Comparison of ENCODE assay signal across 20 mouse cellular contexts in genomic region chr13:54681291-54681690, GRCm38 (mm10). TPM values are rescaled to one million over a fixed set of nuclear protein-coding genes. Genes with fewer than 3 reads are reported as not detected.
DNase-seq lines count a peak whose midpoint lies in the region; ATAC-seq lines count a peak whose summit lies in the region.
"Had no signal": no experiment of that assay in that cellular context is flagged by ENCODE, and none has a peak within 500 bp of the region (broad histone marks: within the 10 kb centered on the region; RNA-seq: fewer than 3 reads in every experiment).

No protein-coding gene starts in this region.

- H3K27me3 ChIP-seq in heart, embryonic 11.5 days (ENCODE audit: control insufficient read depth, insufficient read depth, low read length), result no peaks in the 10 kb centered on the region
- no peaks in the 10 kb centered on the region for H3K27me3 ChIP-seq in embryonic facial prominence, embryonic 10.5 days (replicated peaks; ENCODE audit: low read depth, poor library complexity, severe bottlenecking)
- no peaks in the 10 kb centered on the region for H3K27me3 ChIP-seq in liver, embryonic 12.5 days (replicated peaks)
- H3K27me3 ChIP-seq: limb, embryonic 12.5 days had no signal

- H3K36me3 ChIP-seq in heart, embryonic 11.5 days (ENCODE audit: control insufficient read depth, insufficient read depth, low read length), result peaks cover 39% of the 10 kb centered on the region
- peaks cover 83% of the 10 kb centered on the region for H3K36me3 ChIP-seq in embryonic facial prominence, embryonic 10.5 days (replicated peaks)
- peaks cover 72% of the 10 kb centered on the region for H3K36me3 ChIP-seq in liver, embryonic 12.5 days

- H3K4me2 ChIP-seq in heart, embryonic 11.5 days, result peak overlapping the region; percentile 27
- peak overlapping the region; percentile 69 for H3K4me2 ChIP-seq in liver, embryonic 12.5 days
- H3K4me2 ChIP-seq: limb, embryonic 12.5 days; lung, embryonic 14.5 days; midbrain, embryonic 11.5 days had no signal

- H3K4me1 ChIP-seq in heart, embryonic 11.5 days (ENCODE audit: control insufficient read depth, insufficient read depth, low read length), result peaks cover 25% of the 10 kb centered on the region
- peaks cover 25% of the 10 kb centered on the region for H3K4me1 ChIP-seq in embryonic facial prominence, embryonic 10.5 days
- H3K4me1 ChIP-seq in liver, embryonic 12.5 days, result peaks cover 67% of the 10 kb centered on the region

- H3K9me3 ChIP-seq in heart, embryonic 11.5 days (replicated peaks; ENCODE audit: control insufficient read depth, low read length), result no peaks in the 10 kb centered on the region
- no peaks in the 10 kb centered on the region for H3K9me3 ChIP-seq in embryonic facial prominence, embryonic 10.5 days
- H3K9me3 ChIP-seq in liver, embryonic 12.5 days (replicated peaks), result no peaks in the 10 kb centered on the region
- H3K9me3 ChIP-seq: limb, embryonic 12.5 days had no signal

- no peak for ATAC-seq in heart, embryonic 11.5 days (replicated peaks; ENCODE audit: insufficient number of reproducible peaks, low FRiP score, low TSS enrichment)
- ATAC-seq in liver, embryonic 12.5 days, result no peak
- peak; percentile 2; the same call in 1 of the 2 replicates for ATAC-seq in megakaryocyte-erythroid progenitor cell, adult 5-6 weeks (replicated peaks; ENCODE audit: low FRiP score, low TSS enrichment, poor library complexity, severe bottlenecking)

- no peak overlapping the region for H3K4me3 ChIP-seq in heart, embryonic 11.5 days (ENCODE audit: low read depth, low read length)
- no peak overlapping the region for H3K4me3 ChIP-seq in embryonic facial prominence, embryonic 10.5 days
- H3K4me3 ChIP-seq in liver, embryonic 12.5 days, result peak overlapping the region; percentile 45
- H3K4me3 ChIP-seq: left cerebral cortex, adult 2 months; limb, embryonic 12.5 days had no signal

- H3K9ac ChIP-seq in heart, embryonic 11.5 days (ENCODE audit: low read depth, low read length), result no peak overlapping the region
- H3K9ac ChIP-seq in liver, embryonic 12.5 days, result peak overlapping the region; percentile 66
- H3K9ac ChIP-seq: limb, embryonic 12.5 days; lung, embryonic 14.5 days had no signal

- peak overlapping the region; percentile 70 for H3K27ac ChIP-seq in heart, embryonic 11.5 days (ENCODE audit: low read depth, low read length)
- peak overlapping the region; percentile 27; the same call in 1 of the 2 replicates for H3K27ac ChIP-seq in embryonic facial prominence, embryonic 10.5 days (replicated peaks)
- H3K27ac ChIP-seq in liver, embryonic 12.5 days, result peak overlapping the region; percentile 93
- H3K27ac ChIP-seq: left cerebral cortex, adult 2 months; limb, embryonic 12.5 days had no signal

- DNase-seq in heart, adult 11 months, result no peak
- DNase-seq in embryonic facial prominence, embryonic 10.5 days (ENCODE audit: low spot score), result no peak
- DNase-seq in layer of hippocampus, adult 11-12 months (ENCODE audit: low spot score), result no peak
- no peak for DNase-seq in embryo, embryonic 10.5 days (ENCODE audit: low spot score)
- DNase-seq: cerebellum, adult 8-10 months; gastrocnemius, postnatal 10 days; heart, adult 18-20 months; kidney, adult 2 months; kidney, postnatal 14 days; lung, embryonic 14.5 days; lung, postnatal 36 days; right cerebral cortex, adult 18-20 months had no signal

- 76% methylated on average over 8 of the region's 8 CpGs for WGBS in heart, embryonic 11.5 days (ENCODE audit: insufficient replicate concordance)
- WGBS in embryonic facial prominence, embryonic 10.5 days, result 90% methylated on average over 8 of the region's 8 CpGs
- WGBS in liver, embryonic 12.5 days (ENCODE audit: insufficient replicate concordance), result 39% methylated on average over 8 of the region's 8 CpGs

RNA-seq across cellular contexts. Expression of gene Rnf44, which starts 12.4 kb away (rescaled TPM):
- polyA plus RNA-seq in heart, embryonic 11.5 days (2014; fragmentation: Nextera tagmentation; extraction: Ambion mirVana), result 70.7 and 75.8 TPM in 2 replicates
- polyA plus RNA-seq in embryonic facial prominence, embryonic 10.5 days (2016; fragmentation: Nextera tagmentation; extraction: Ambion mirVana), result 87.6 and 105 TPM in 2 replicates
- polyA plus RNA-seq in liver, embryonic 12.5 days (2016; fragmentation: Nextera tagmentation; extraction: Ambion mirVana), result 36.8 and 38.4 TPM in 2 replicates
- 92.1 and 118 TPM in 2 replicates for total RNA-seq in megakaryocyte-erythroid progenitor cell, adult 5-6 weeks (2014; fragmentation: Nextera tagmentation)
- 12.7 and 17.9 TPM in 2 replicates for total RNA-seq in megakaryocyte-erythroid progenitor cell, adult 5-6 weeks (2017)

RNA-seq across cellular contexts. Expression of gene Cdhr2, which starts 20.0 kb away (rescaled TPM):
- 0.04 and 0.24 TPM in 2 replicates for polyA plus RNA-seq in heart, embryonic 11.5 days (2014; fragmentation: Nextera tagmentation; extraction: Ambion mirVana)
- polyA plus RNA-seq in embryonic facial prominence, embryonic 10.5 days (2016; fragmentation: Nextera tagmentation; extraction: Ambion mirVana), result 0.05 and 0.15 TPM in 2 replicates
- polyA plus RNA-seq in liver, embryonic 12.5 days (2016; fragmentation: Nextera tagmentation; extraction: Ambion mirVana), result 7.7 and 9.9 TPM in 2 replicates
- not detected in 2 replicates for total RNA-seq in megakaryocyte-erythroid progenitor cell, adult 5-6 weeks (2014; fragmentation: Nextera tagmentation)
- not detected in 2 replicates for total RNA-seq in megakaryocyte-erythroid progenitor cell, adult 5-6 weeks (2017)
- total RNA-seq: heart, adult 18-20 months had no signal
- polyA plus RNA-seq: embryonic facial prominence, embryonic 11.5 days; hindbrain, embryonic 11.5 days; lung, embryonic 14.5 days; midbrain, embryonic 11.5 days had no signal

RNA-seq across cellular contexts. Expression of gene Faf2, which starts 59.7 kb away (rescaled TPM):
- polyA plus RNA-seq in heart, embryonic 11.5 days (2014; fragmentation: Nextera tagmentation; extraction: Ambion mirVana), result 61.1 and 73.8 TPM in 2 replicates
- polyA plus RNA-seq in embryonic facial prominence, embryonic 10.5 days (2016; fragmentation: Nextera tagmentation; extraction: Ambion mirVana), result 83.4 and 86.7 TPM in 2 replicates
- 35.3 and 39.9 TPM in 2 replicates for polyA plus RNA-seq in liver, embryonic 12.5 days (2016; fragmentation: Nextera tagmentation; extraction: Ambion mirVana)
- total RNA-seq in megakaryocyte-erythroid progenitor cell, adult 5-6 weeks (2014; fragmentation: Nextera tagmentation), result 42.6 and 46.2 TPM in 2 replicates
- 43.6 and 44.7 TPM in 2 replicates for total RNA-seq in megakaryocyte-erythroid progenitor cell, adult 5-6 weeks (2017)

Comparison
In these comparisons a context has a peak if more than half of its experiments do, and no peak if none do; other contexts are left out.
1. H3K27ac ChIP-seq: peak in every context shown above with its lines; median percentile 93 in liver, embryonic 12.5 days; 70 in heart, embryonic 11.5 days; 27 in embryonic facial prominence, embryonic 10.5 days.